Mouse (Mus musculus): ENCODE measurements at regions not wholly inside any gene's neighbourhood (a gene's known extent, or its start where the extent isn't known, plus 50 kb on each side); places are given as distances from the start of the nearest gene placed in this dataset.
A peak's percentile ranks its signal among the peaks of the same experiment; 100 is the strongest.
"Not testable (repeated sequence)": the region's sequence is repeated elsewhere in the genome, so short reads cannot be mapped to it uniquely, and the experiment has no call there.

DNA sequence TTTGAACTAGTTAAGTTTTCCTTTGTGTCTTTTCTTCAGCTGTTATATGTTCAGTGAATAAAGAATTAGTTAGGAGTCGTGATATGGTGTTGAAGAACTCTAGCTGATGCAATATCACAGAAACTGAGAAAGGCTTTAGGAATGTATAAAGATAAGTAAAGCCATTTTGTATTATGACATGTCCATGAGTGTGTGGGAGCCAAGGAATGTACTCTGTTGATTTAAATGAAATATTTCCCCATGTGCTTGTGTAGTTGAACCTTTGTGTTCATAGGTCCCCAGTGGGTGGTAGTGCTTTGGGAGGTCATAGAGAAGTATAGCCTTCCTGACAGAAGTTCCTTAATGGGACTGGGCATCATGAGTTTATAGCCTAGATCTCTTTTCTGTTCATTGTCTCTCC, 542.2 kb downstream of the Serpinb8 start:
- DNase-seq, result no peak

DNA sequence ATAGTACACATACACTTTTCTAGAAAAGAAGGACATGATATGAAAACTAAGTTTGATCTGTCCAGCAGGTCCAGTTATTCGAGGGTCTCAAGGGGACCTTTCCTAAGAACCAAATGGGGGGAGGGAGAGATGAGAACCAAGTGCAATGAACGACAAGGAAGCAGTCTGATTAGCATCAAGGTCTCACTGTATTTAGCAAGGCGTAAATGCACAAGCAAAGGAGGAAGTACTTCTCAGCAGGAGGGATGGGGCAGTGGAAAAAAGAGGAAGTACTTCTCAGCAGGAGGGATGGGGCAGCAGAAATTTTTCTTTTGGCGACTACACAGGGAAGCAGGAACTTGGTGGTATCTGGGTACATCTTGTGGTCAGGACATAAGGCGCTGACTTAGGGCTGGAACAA, 545.5 kb downstream of the Serpinb8 start:
- DNase-seq, result not testable (repeated sequence)

DNA sequence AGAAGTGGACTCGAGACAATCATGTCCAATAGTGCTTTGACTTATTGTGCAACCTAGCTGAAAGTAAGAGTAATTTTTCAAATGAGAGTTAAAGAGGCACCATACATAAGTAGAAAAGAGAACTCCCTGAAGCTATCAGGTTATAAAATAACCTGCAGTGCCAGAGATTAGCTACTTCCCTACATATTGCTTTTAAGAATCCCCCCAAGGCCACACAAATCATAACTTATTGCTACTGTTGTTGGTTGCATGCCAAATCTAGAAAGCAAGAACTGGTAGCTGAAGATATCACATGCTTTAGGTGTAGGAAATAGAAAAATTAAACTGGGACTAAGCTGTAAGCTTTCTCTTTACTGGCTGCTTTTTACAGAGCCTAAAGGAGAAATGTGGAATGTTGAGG, 554.3 kb downstream of the Serpinb8 start:
- DNase-seq, result no peak

GRCm38 (mm10) chr1:108181350-108182167, 591.8 kb downstream of the Serpinb8 start:
- DNase-seq, result no peak

- no peak for DNase-seq
Observed at GRCm38 (mm10) chr1:108182168-108182539, 592.3 kb downstream of the Serpinb8 start.

- peak; percentile 10 to 39 for DNase-seq
Observed at GRCm38 (mm10) chr1:108224047-108224446, 634.2 kb downstream of the Serpinb8 start.

GRCm38 (mm10) chr1:108240152-108240551, 650.3 kb downstream of the Serpinb8 start:
- DNase-seq, result no peak

GRCm38 (mm10) chr1:108255147-108255546, 665.3 kb downstream of the Serpinb8 start:
- DNase-seq, result no peak

- DNase-seq, result no peak
Observed at GRCm38 (mm10) chr1:108259355-108259754, 669.5 kb downstream of the Serpinb8 start.

DNA sequence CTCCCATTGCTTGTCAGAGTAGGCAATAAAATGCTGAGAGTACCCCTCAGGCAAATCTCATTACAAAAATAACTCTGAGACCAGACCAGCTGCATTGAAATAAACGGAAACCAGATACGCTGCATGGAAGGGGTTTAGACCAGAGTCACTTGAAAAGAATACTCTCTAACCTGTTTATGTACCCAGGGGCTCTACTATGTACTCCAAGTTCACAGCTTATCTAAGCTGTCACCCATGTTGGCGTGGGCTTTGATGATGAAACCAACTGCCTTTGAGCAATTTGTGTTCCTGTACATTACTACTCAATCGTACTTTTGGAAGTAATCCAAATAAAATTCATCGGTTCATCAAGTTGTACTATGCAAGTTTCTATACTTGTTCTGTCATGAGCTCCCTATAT, 692.3 kb downstream of the Serpinb8 start:
- no peak for DNase-seq

GRCm38 (mm10) chr1:108286571-108286970, 696.8 kb downstream of the Serpinb8 start:
- no peak for DNase-seq
